9 mouse cellular contexts compared by ENCODE assay signal in the genomic region with DNA sequence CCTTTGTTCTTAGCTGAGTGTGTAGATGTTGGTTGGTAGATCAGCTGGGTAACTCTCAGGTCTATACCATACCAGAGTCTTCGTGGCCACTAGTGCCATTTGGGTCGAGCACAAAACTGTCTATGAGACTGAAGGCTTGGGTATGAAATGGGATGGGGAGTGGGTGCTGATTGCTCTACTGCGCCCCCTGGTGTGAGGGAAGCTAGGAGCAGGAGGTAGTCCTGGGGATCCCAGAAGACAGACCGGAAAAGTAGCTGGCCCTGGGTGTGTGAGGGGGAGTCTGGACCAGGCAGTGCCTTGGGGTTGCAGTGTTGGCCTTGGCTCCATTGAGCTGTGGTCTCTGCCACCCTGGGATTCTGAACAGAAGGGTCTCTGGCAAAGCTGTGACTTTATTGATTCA. TPM values are rescaled to one million over a fixed set of nuclear protein-coding genes. Genes with fewer than 3 reads are reported as not detected.
DNase-seq lines count a peak whose midpoint lies in the region; TF ChIP-seq lines count a peak whose summit lies in the region.
"Had no signal": no experiment of that assay in that cellular context is flagged by ENCODE, and none has a peak within 500 bp of the region (broad histone marks: within the 10 kb centered on the region; RNA-seq: fewer than 3 reads in every experiment).

No protein-coding gene starts in this region.

- no peak overlapping the region for H3K27ac ChIP-seq in thymus, adult 2 months (ENCODE audit: control insufficient read depth, insufficient read depth, low read length)
- H3K27ac ChIP-seq in midbrain, embryonic 10.5 days (replicated peaks) = no peak overlapping the region
- H3K27ac ChIP-seq: midbrain, embryonic 12.5 days had no signal

- TF ChIP-seq CTCF in thymus, adult 2 months (IDR thresholded peaks at IDR 0.05; ENCODE audit: borderline replicate concordance, control insufficient read depth, extremely low read depth, insufficient read depth, low read length, poor library complexity) = peak; percentile 80; the same call in 1 of the 2 replicates

- no peaks in the 10 kb centered on the region for H3K9me3 ChIP-seq in midbrain, embryonic 10.5 days (replicated peaks)
- H3K9me3 ChIP-seq: midbrain, embryonic 12.5 days had no signal

- no peak overlapping the region for H3K4me3 ChIP-seq in thymus, adult 2 months (ENCODE audit: control insufficient read depth, insufficient read depth, low read length)
- no peak overlapping the region for H3K4me3 ChIP-seq in midbrain, embryonic 10.5 days
- H3K4me3 ChIP-seq: midbrain, embryonic 12.5 days had no signal

- no peak for TF ChIP-seq POLR2A in thymus, adult 2 months (IDR thresholded peaks at IDR 0.05; ENCODE audit: control insufficient read depth, extremely low read depth, insufficient read depth, low read length, poor library complexity)

- 67% methylated on average over 4 of the region's 4 CpGs for WGBS in thymus, adult 2 months
- 65% methylated on average over 4 of the region's 4 CpGs for WGBS in midbrain, embryonic 10.5 days

- peak; percentile 42 to 62 for DNase-seq in adrenal gland, adult 18-20 months (ENCODE audit: low spot score in 2 of 2)
- DNase-seq in adrenal gland, adult 8-10 months = no peak
- DNase-seq in left cerebral cortex, postnatal 4 days = peak; percentile 51
- DNase-seq in left cerebral cortex, postnatal 36 days (ENCODE audit: low spot score in 2 of 2) = no peak
- peak; percentile 56 for DNase-seq in c-Kit-positive CD71-negative TER-119-negative erythroid progenitor cells, embryonic 14.5 days (ENCODE audit: low read depth)
- peak; percentile 66 for DNase-seq in lung, postnatal 10 days
- peak; percentile 75 for DNase-seq in thymus, adult 2 months
- no peak for DNase-seq in midbrain, embryonic 10.5 days (ENCODE audit: low spot score)

- peaks cover 30% of the 10 kb centered on the region for H3K36me3 ChIP-seq in thymus, adult 2 months (ENCODE audit: control insufficient read depth, insufficient read depth, low read length)
- peaks cover 56% of the 10 kb centered on the region for H3K36me3 ChIP-seq in midbrain, embryonic 10.5 days

- H3K27me3 ChIP-seq in thymus, adult 2 months (ENCODE audit: control insufficient read depth, insufficient read depth, low read length) = no peaks in the 10 kb centered on the region
- H3K27me3 ChIP-seq in midbrain, embryonic 10.5 days (ENCODE audit: low read depth, poor library complexity, severe bottlenecking) = no peaks in the 10 kb centered on the region
- H3K27me3 ChIP-seq: midbrain, embryonic 12.5 days had no signal

- intact Hi-C loops in left cerebral cortex, postnatal 4 days (cut with DNase I) = loop anchor here (5.0 kb wide), 1 partner anchor 240 kb away; no protein-coding TSS in a partner anchor
- intact Hi-C loops in left cerebral cortex, postnatal 36 days (cut with DNase I) = loop anchor here (5.0 kb wide), 1 partner anchor 225 kb away; no protein-coding TSS in a partner anchor

- no peaks in the 10 kb centered on the region for H3K4me1 ChIP-seq in thymus, adult 2 months (replicated peaks; ENCODE audit: control insufficient read depth, insufficient read depth, low read length)
- no peaks in the 10 kb centered on the region for H3K4me1 ChIP-seq in midbrain, embryonic 10.5 days

RNA-seq across cellular contexts. Expression of gene Cerk, which starts 48.3 kb away (rescaled TPM):
- total RNA-seq in adrenal gland, adult 18-20 months (2021) = 10 to 100 TPM; 40.6 to 68.6 TPM
- 10 to 100 TPM; 33.3 to 53.8 (median 43.4) TPM for total RNA-seq in adrenal gland, adult 8-10 months (2022)
- 10 to 100 TPM; 29.0 to 31.4 TPM for total RNA-seq in left cerebral cortex, postnatal 4 days (2021)
- 10 to 100 TPM; 55.1 to 58.1 TPM for total RNA-seq in left cerebral cortex, postnatal 36 days (2021)
- 178 and 180 TPM in 2 replicates for polyA plus RNA-seq in thymus, adult 2 months (2012; rRNA removed)
- 13.3 and 16.8 TPM in 2 replicates for polyA plus RNA-seq in midbrain, embryonic 10.5 days (2016; fragmentation: Nextera tagmentation; extraction: Ambion mirVana)

Comparison
In these comparisons a context has a peak if more than half of its experiments do, and no peak if none do; other contexts are left out.
1. DNase-seq: peak in adrenal gland, adult 18-20 months (2 of 2), left cerebral cortex, postnatal 4 days (single experiment), c-Kit-positive CD71-negative TER-119-negative erythroid progenitor cells, embryonic 14.5 days (single experiment), lung, postnatal 10 days (single experiment) and thymus, adult 2 months (single experiment); none in adrenal gland, adult 8-10 months (single experiment), left cerebral cortex, postnatal 36 days (0 of 2) and midbrain, embryonic 10.5 days (single experiment).